Comparison of ENCODE assay signal across 21 mouse cellular contexts in genomic region chr2:125325125-125325855, GRCm38 (mm10).
DNase-seq lines count a peak whose midpoint lies in the region; ATAC-seq and TF ChIP-seq lines count a peak whose summit lies in the region.
"Had no signal": no experiment of that assay in that cellular context is flagged by ENCODE, and none has a peak within 500 bp of the region (broad histone marks: within the 10 kb centered on the region; RNA-seq: fewer than 3 reads in every experiment).

No protein-coding gene starts in this region.

- ATAC-seq in kidney, embryonic 14.5 days (ENCODE audit: low FRiP score, low TSS enrichment): peak; percentile 80
- ATAC-seq: CD4-positive, CD25-positive, alpha-beta regulatory T cell, adult 4 months; forebrain, postnatal 0 days had no signal

- no peak overlapping the region; the same call in 1 of the 2 replicates for H3K27ac ChIP-seq in kidney, embryonic 14.5 days (ENCODE audit: low read depth, low read length)
- H3K27ac ChIP-seq in embryonic fibroblast, embryonic 13.5 days (ENCODE audit: insufficient read depth, low read length): peak overlapping the region; percentile 72
- H3K27ac ChIP-seq: embryonic facial prominence, embryonic 15.5 days; forebrain, embryonic 10.5 days; hindbrain, embryonic 12.5 days; limb, embryonic 13.5 days; liver, embryonic 13.5 days; stomach, postnatal 0 days had no signal

- no peak for TF ChIP-seq CTCF in embryonic fibroblast, embryonic 13.5 days (IDR thresholded peaks at IDR 0.05; ENCODE audit: borderline replicate concordance, insufficient read depth, low read length)

- H3K4me3 ChIP-seq in kidney, embryonic 14.5 days (ENCODE audit: low read length): no peak overlapping the region
- no peak overlapping the region for H3K4me3 ChIP-seq in embryonic fibroblast, embryonic 13.5 days (ENCODE audit: insufficient read depth, low read length)
- H3K4me3 ChIP-seq in myocyte: no peak overlapping the region
- H3K4me3 ChIP-seq: embryonic facial prominence, embryonic 15.5 days; forebrain, embryonic 10.5 days; hindbrain, embryonic 12.5 days; limb, embryonic 13.5 days; liver, embryonic 13.5 days had no signal

- H3K79me2 ChIP-seq in myocyte (ENCODE audit: control insufficient read depth, insufficient read depth): no peaks in the 10 kb centered on the region

- DNase-seq in kidney, adult 18-20 months: no peak
- peak; percentile 29 for DNase-seq in adipocyte (ENCODE audit: low spot score)
- no peak for DNase-seq in cerebellum, postnatal 10 days
- no peak for DNase-seq in urinary bladder, postnatal 14 days (ENCODE audit: low spot score)
- DNase-seq: cerebellum, adult 9-10 months; forebrain, postnatal 0 days; heart, postnatal 10 days; liver, embryonic 13.5 days; lung, embryonic 14.5 days; lung, postnatal 36 days; retina, postnatal 1 day had no signal

- 53% methylated on average over 7 of the region's 7 CpGs for WGBS in kidney, embryonic 14.5 days

- H3K4me2 ChIP-seq in kidney, embryonic 14.5 days (replicated peaks; ENCODE audit: low read depth, low read length): no peak overlapping the region
- no peak overlapping the region for H3K4me2 ChIP-seq in myocyte (ENCODE audit: low read depth)
- H3K4me2 ChIP-seq: embryonic facial prominence, embryonic 15.5 days; heart, embryonic 11.5 days; hindbrain, embryonic 12.5 days; limb, embryonic 13.5 days; liver, embryonic 13.5 days; lung, embryonic 14.5 days had no signal

- H3K4me1 ChIP-seq in kidney, embryonic 14.5 days (ENCODE audit: control insufficient read depth, insufficient read depth, low read length): peaks cover 3% of the 10 kb centered on the region; the same call in 1 of the 2 replicates
- peaks cover 5% of the 10 kb centered on the region for H3K4me1 ChIP-seq in embryonic fibroblast, embryonic 13.5 days (ENCODE audit: control insufficient read depth, insufficient read depth, low read length)
- H3K4me1 ChIP-seq: limb, embryonic 13.5 days; liver, embryonic 13.5 days had no signal

- H3K36me3 ChIP-seq in kidney, embryonic 14.5 days (ENCODE audit: control insufficient read depth, insufficient read depth, low read length): peaks cover 7% of the 10 kb centered on the region; the same call in 1 of the 2 replicates
- peaks cover 44% of the 10 kb centered on the region for H3K36me3 ChIP-seq in myocyte (ENCODE audit: control insufficient read depth, insufficient read depth)
- H3K36me3 ChIP-seq: hindbrain, embryonic 12.5 days; liver, embryonic 13.5 days had no signal

- H3K27me3 ChIP-seq in kidney, embryonic 14.5 days (ENCODE audit: control insufficient read depth, insufficient read depth, low read length): no peaks in the 10 kb centered on the region
- H3K27me3 ChIP-seq in myocyte (ENCODE audit: control insufficient read depth, insufficient read depth, insufficient read length): no peaks in the 10 kb centered on the region
- H3K27me3 ChIP-seq: embryonic facial prominence, embryonic 15.5 days; hindbrain, embryonic 12.5 days; limb, embryonic 13.5 days; liver, embryonic 13.5 days had no signal

- TF ChIP-seq POLR2A in embryonic fibroblast, embryonic 13.5 days (IDR thresholded peaks at IDR 0.05; ENCODE audit: low read depth, low read length): no peak
- TF ChIP-seq POLR2A in myocyte (IDR thresholded peaks at IDR 0.05; ENCODE audit: insufficient read length, low read depth): no peak

- no peak overlapping the region for H3ac ChIP-seq in myocyte (ENCODE audit: control insufficient read depth, insufficient read length)

- H3K9me3 ChIP-seq in kidney, embryonic 14.5 days (ENCODE audit: control insufficient read depth, low read length): no peaks in the 10 kb centered on the region
- H3K9me3 ChIP-seq: embryonic facial prominence, embryonic 15.5 days; forebrain, embryonic 10.5 days; hindbrain, embryonic 12.5 days; limb, embryonic 13.5 days; liver, embryonic 13.5 days had no signal

- no peak overlapping the region for H3K9ac ChIP-seq in kidney, embryonic 14.5 days (ENCODE audit: low read depth, low read length)
- H3K9ac ChIP-seq: embryonic facial prominence, embryonic 15.5 days; forebrain, postnatal 0 days; hindbrain, embryonic 12.5 days; limb, embryonic 13.5 days; liver, embryonic 13.5 days; lung, embryonic 14.5 days had no signal

TF ChIP-seq in myocyte, 11 proteins besides CTCF, POLR2A, EP300 and RAD21:
- TF ChIP-seq MAX (IDR thresholded peaks at IDR 0.05; ENCODE audit: low read depth) (no peak), CEBPB (IDR thresholded peaks at IDR 0.05; ENCODE audit: insufficient read depth, poor library complexity, severe bottlenecking) (peak; percentile 83), TCF12 (IDR thresholded peaks at IDR 0.05; ENCODE audit: insufficient read depth, poor library complexity, severe bottlenecking) (no peak), MYOD1 (IDR thresholded peaks at IDR 0.05; ENCODE audit: control insufficient read depth in 1 of 3, insufficient read length in 2 of 3, low read depth in 2 of 3) (no peak), MYOG (IDR thresholded peaks at IDR 0.05; ENCODE audit: control insufficient read depth in 1 of 3, insufficient read depth in 1 of 3, insufficient read length in 2 of 3, low read depth in 2 of 3) (no peak), E2F4 (IDR thresholded peaks at IDR 0.05; ENCODE audit: insufficient read depth) (no peak), POLR2AphosphoS2 (IDR thresholded peaks at IDR 0.05; ENCODE audit: insufficient read length, low read depth) (peak; percentile 11)
